ENCODE assay signal across 8 mouse cellular contexts in genomic region chr7:127244658-127245510, GRCm38 (mm10). TPM values are rescaled to one million over a fixed set of nuclear protein-coding genes. Genes with fewer than 3 reads are reported as not detected.
DNase-seq lines count a peak whose midpoint lies in the region; ATAC-seq and TF ChIP-seq lines count a peak whose summit lies in the region.

No protein-coding gene starts in this region.

- H3K9me3 ChIP-seq in neural tube, embryonic 11.5 days (ENCODE audit: control insufficient read depth, low read length), result no peaks in the 10 kb centered on the region
- no peaks in the 10 kb centered on the region for H3K9me3 ChIP-seq in hindbrain, embryonic 13.5 days
- no peaks in the 10 kb centered on the region for H3K9me3 ChIP-seq in lung, postnatal 0 days (ENCODE audit: low read length)

- no peaks in the 10 kb centered on the region for H3K27me3 ChIP-seq in neural tube, embryonic 11.5 days (ENCODE audit: control insufficient read depth, insufficient read depth, low read length)
- H3K27me3 ChIP-seq in hindbrain, embryonic 13.5 days, result no peaks in the 10 kb centered on the region
- H3K27me3 ChIP-seq in lung, postnatal 0 days (replicated peaks; ENCODE audit: insufficient read depth, low read length), result no peaks in the 10 kb centered on the region

- WGBS in neural tube, embryonic 11.5 days, result 12% methylated on average over 26 of the region's 33 CpGs
- WGBS in hindbrain, embryonic 13.5 days, result 13% methylated on average over 29 of the region's 33 CpGs
- WGBS in lung, postnatal 0 days, result 9% methylated on average over 29 of the region's 33 CpGs

- no peak for TF ChIP-seq EP300 in lung, postnatal 0 days (IDR thresholded peaks at IDR 0.05)

- peaks cover 3% of the 10 kb centered on the region; the same call in 1 of the 2 replicates for H3K36me3 ChIP-seq in neural tube, embryonic 11.5 days (ENCODE audit: control insufficient read depth, insufficient read depth, low read length)
- peaks cover 20% of the 10 kb centered on the region for H3K36me3 ChIP-seq in hindbrain, embryonic 13.5 days
- H3K36me3 ChIP-seq in lung, postnatal 0 days (ENCODE audit: insufficient read depth, low read length), result peaks cover 4% of the 10 kb centered on the region

- H3K9ac ChIP-seq in neural tube, embryonic 11.5 days (ENCODE audit: low read length), result peak overlapping the region; percentile 85
- peak overlapping the region; percentile 94 for H3K9ac ChIP-seq in hindbrain, embryonic 13.5 days
- H3K9ac ChIP-seq in lung, postnatal 0 days (replicated peaks; ENCODE audit: low read depth), result peak overlapping the region; percentile 88

- H3K4me1 ChIP-seq in neural tube, embryonic 11.5 days (ENCODE audit: control insufficient read depth, insufficient read depth, low read length), result peaks cover 14% of the 10 kb centered on the region
- H3K4me1 ChIP-seq in hindbrain, embryonic 13.5 days (replicated peaks), result peaks cover 31% of the 10 kb centered on the region
- peaks cover 8% of the 10 kb centered on the region; the same call in 1 of the 2 replicates for H3K4me1 ChIP-seq in lung, postnatal 0 days (ENCODE audit: insufficient read depth, low read depth, low read length)

- peak; percentile 58; the same call in 1 of the 2 replicates for ATAC-seq in cerebellum, adult (ENCODE audit: insufficient number of reproducible peaks, low FRiP score, low TSS enrichment)
- peak; percentile 76 for ATAC-seq in neural tube, embryonic 11.5 days (ENCODE audit: insufficient read depth, low FRiP score, low TSS enrichment)
- peak; percentile 81 for ATAC-seq in hindbrain, embryonic 13.5 days (ENCODE audit: low FRiP score)
- peak; percentile 76 for ATAC-seq in lung, postnatal 0 days

- peak overlapping the region; percentile 67 for H3K4me3 ChIP-seq in neural tube, embryonic 11.5 days (ENCODE audit: low read depth, low read length)
- H3K4me3 ChIP-seq in hindbrain, embryonic 13.5 days, result peak overlapping the region; percentile 78
- peak overlapping the region; percentile 74 for H3K4me3 ChIP-seq in lung, postnatal 0 days (ENCODE audit: low read depth, low read length)

- peak overlapping the region; percentile 72 for H3K4me2 ChIP-seq in neural tube, embryonic 11.5 days (ENCODE audit: low read depth)
- peak overlapping the region; percentile 82 for H3K4me2 ChIP-seq in hindbrain, embryonic 13.5 days
- peak overlapping the region; percentile 81 for H3K4me2 ChIP-seq in lung, postnatal 0 days (replicated peaks; ENCODE audit: low read depth, low read length)

- no peak for DNase-seq in cerebellum, adult 8-10 months
- DNase-seq in neural tube, embryonic 11.5 days (ENCODE audit: low spot score), result no peak
- DNase-seq in neural tube, embryonic 10.5 days (ENCODE audit: extremely low spot score, low spot score), result no peak
- no peak for DNase-seq in lung, postnatal 0 days (ENCODE audit: low spot score)
- no peak for DNase-seq in B cell, adult 2 months
- no peak for DNase-seq in layer of hippocampus, postnatal 36 days

- H3K27ac ChIP-seq in neural tube, embryonic 11.5 days (ENCODE audit: low read depth, low read length), result peak overlapping the region; percentile 77
- H3K27ac ChIP-seq in hindbrain, embryonic 13.5 days, result peak overlapping the region; percentile 86
- peak overlapping the region; percentile 93 for H3K27ac ChIP-seq in lung, postnatal 0 days (ENCODE audit: low read length)

- TF ChIP-seq CTCF in lung, postnatal 0 days (IDR thresholded peaks at IDR 0.05), result no peak

RNA-seq across cellular contexts. Expression of gene Zfp771, which starts 0.8 kb away (rescaled TPM):
- 53.2 and 54.5 TPM in 2 replicates for polyA plus RNA-seq in neural tube, embryonic 11.5 days (2014; fragmentation: Nextera tagmentation; extraction: Ambion mirVana)
- polyA plus RNA-seq in hindbrain, embryonic 13.5 days (2015; fragmentation: Nextera tagmentation; extraction: Ambion mirVana), result 54.4 and 57.4 TPM in 2 replicates
- polyA plus RNA-seq in lung, postnatal 0 days (2015; fragmentation: Nextera tagmentation; extraction: Ambion mirVana), result 34.9 and 36.9 TPM in 2 replicates
- 10 to 100 TPM; 69.3 to 74.9 TPM for total RNA-seq in layer of hippocampus, postnatal 36 days (2021)

RNA-seq across cellular contexts. Expression of gene Sept1, which starts 12.0 kb away (rescaled TPM):
- polyA plus RNA-seq in neural tube, embryonic 11.5 days (2014; fragmentation: Nextera tagmentation; extraction: Ambion mirVana), result 19.6 and 22.0 TPM in 2 replicates
- 21.8 and 23.1 TPM in 2 replicates for polyA plus RNA-seq in hindbrain, embryonic 13.5 days (2015; fragmentation: Nextera tagmentation; extraction: Ambion mirVana)
- 13.0 TPM in 2 replicates for polyA plus RNA-seq in lung, postnatal 0 days (2015; fragmentation: Nextera tagmentation; extraction: Ambion mirVana)
- 1 to 10 TPM; 5.2 to 5.4 TPM for total RNA-seq in layer of hippocampus, postnatal 36 days (2021)

RNA-seq across cellular contexts. Expression of gene Zfp553, which starts 12.0 kb away (rescaled TPM):
- 28.7 and 31.4 TPM in 2 replicates for polyA plus RNA-seq in neural tube, embryonic 11.5 days (2014; fragmentation: Nextera tagmentation; extraction: Ambion mirVana)
- 58.8 and 61.9 TPM in 2 replicates for polyA plus RNA-seq in hindbrain, embryonic 13.5 days (2015; fragmentation: Nextera tagmentation; extraction: Ambion mirVana)
- polyA plus RNA-seq in lung, postnatal 0 days (2015; fragmentation: Nextera tagmentation; extraction: Ambion mirVana), result 15.5 and 15.7 TPM in 2 replicates
- total RNA-seq in layer of hippocampus, postnatal 36 days (2021), result 10 to 100 TPM; 21.0 TPM

RNA-seq across cellular contexts. Expression of gene Dctpp1, which starts 15.6 kb away (rescaled TPM):
- 205 and 228 TPM in 2 replicates for polyA plus RNA-seq in neural tube, embryonic 11.5 days (2014; fragmentation: Nextera tagmentation; extraction: Ambion mirVana)
- polyA plus RNA-seq in hindbrain, embryonic 13.5 days (2015; fragmentation: Nextera tagmentation; extraction: Ambion mirVana), result 121 and 124 TPM in 2 replicates
- 35.7 and 36.4 TPM in 2 replicates for polyA plus RNA-seq in lung, postnatal 0 days (2015; fragmentation: Nextera tagmentation; extraction: Ambion mirVana)
- 10 to 100 TPM; 21.0 to 21.9 TPM for total RNA-seq in layer of hippocampus, postnatal 36 days (2021)

RNA-seq across cellular contexts. Expression of gene Sephs2, which starts 29.0 kb away (rescaled TPM):
- polyA plus RNA-seq in neural tube, embryonic 11.5 days (2014; fragmentation: Nextera tagmentation; extraction: Ambion mirVana), result 78.0 and 79.2 TPM in 2 replicates
- polyA plus RNA-seq in hindbrain, embryonic 13.5 days (2015; fragmentation: Nextera tagmentation; extraction: Ambion mirVana), result 59.7 and 60.7 TPM in 2 replicates
- polyA plus RNA-seq in lung, postnatal 0 days (2015; fragmentation: Nextera tagmentation; extraction: Ambion mirVana), result 59.4 and 66.9 TPM in 2 replicates
- 10 to 100 TPM; 36.1 to 37.2 TPM for total RNA-seq in layer of hippocampus, postnatal 36 days (2021)
